Mouse (Mus musculus) 416B (cell line): ENCODE data around the gene Mmp20.

Experiments
- DNase-seq: peaks from one replicate; pipeline ENCODE4 v3.0.0; 2011; ENCODE audit warnings: low read depth

Mmp20 gene

GRCm38 (mm10) chr9:7691790-7692189, 63.8 kb downstream of the Mmp20 start, which contains the start of gene Mmp7:
TSS of gene Mmp7 (plus strand) at chr9:7692090.
- DNase-seq, result peak; percentile 11

- DNase-seq, result no peak
These were observed 65.9 kb downstream of the Mmp20 start for GRCm38 (mm10) chr9:7693961-7694360.

- no peak for DNase-seq
These were observed 67.6 kb downstream of the Mmp20 start for GRCm38 (mm10) chr9:7695646-7696045.

GRCm38 (mm10) chr9:7708698-7709097, 80.7 kb downstream of the Mmp20 start:
- DNase-seq, result no peak

GRCm38 (mm10) chr9:7711196-7711595, 83.2 kb downstream of the Mmp20 start:
- DNase-seq, result no peak

GRCm38 (mm10) chr9:7714062-7714907, 86.3 kb downstream of the Mmp20 start:
- peak; percentile 78 for DNase-seq

- no peak for DNase-seq
These were observed 86.8 kb downstream of the Mmp20 start for GRCm38 (mm10) chr9:7714908-7715175.

GRCm38 (mm10) chr9:7721543-7721942, 93.5 kb downstream of the Mmp20 start:
- no peak for DNase-seq
